ENCODE assay signal across 23 mouse cellular contexts in the genomic region with DNA sequence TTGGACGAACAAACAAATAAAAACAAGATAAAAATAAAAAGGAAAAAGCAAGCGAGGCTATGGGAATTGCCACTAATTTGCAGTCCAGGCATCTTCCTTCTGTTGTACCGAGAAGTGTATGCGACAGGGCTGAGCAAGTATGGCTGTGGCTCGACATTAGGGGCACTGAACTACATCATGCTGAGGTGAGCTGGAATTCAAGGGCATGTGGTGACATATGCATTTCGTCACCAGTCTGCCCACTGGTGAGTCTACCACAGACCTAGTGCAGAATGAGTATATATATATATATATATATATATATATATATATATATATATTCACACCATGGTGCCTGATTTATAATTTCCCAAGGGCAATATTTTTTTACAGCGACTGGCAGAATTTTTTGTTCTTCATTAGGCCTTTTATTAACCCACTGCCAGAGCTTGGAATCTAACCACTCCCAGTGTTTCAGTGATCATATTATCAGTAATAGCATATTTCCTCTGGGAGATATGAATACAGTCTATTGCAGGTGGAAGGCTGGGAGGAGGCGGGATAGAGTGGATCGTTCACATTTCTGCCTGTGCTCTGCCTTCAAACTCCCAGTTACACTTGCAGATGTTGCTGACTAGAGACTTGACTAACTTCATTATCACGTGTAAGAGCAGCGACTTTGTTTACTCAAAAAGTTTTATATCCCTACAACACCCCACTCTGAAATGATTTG.
A peak's percentile ranks its signal among the peaks of the same experiment; 100 is the strongest.
DNase-seq lines count a peak whose midpoint lies in the region; ATAC-seq and TF ChIP-seq lines count a peak whose summit lies in the region.
"Had no signal": no experiment of that assay in that cellular context is flagged by ENCODE, and none has a peak within 500 bp of the region (broad histone marks: within the 10 kb centered on the region; RNA-seq: fewer than 3 reads in every experiment).

No protein-coding gene starts in this region.

- 0 out of 2 replicates have a peak, but pooled peaks cover 9% of the 10 kb centered on the region for H3K9me3 ChIP-seq in hindbrain, embryonic 14.5 days (ENCODE audit: control insufficient read depth, low read length)
- H3K9me3 ChIP-seq in hindbrain, embryonic 13.5 days: no peaks in the 10 kb centered on the region; the same call in 1 of the 2 replicates
- H3K9me3 ChIP-seq in midbrain, postnatal 0 days (ENCODE audit: low read length): no peaks in the 10 kb centered on the region
- no peaks in the 10 kb centered on the region for H3K9me3 ChIP-seq in midbrain, embryonic 13.5 days
- no peaks in the 10 kb centered on the region for H3K9me3 ChIP-seq in neural tube, embryonic 14.5 days (ENCODE audit: control insufficient read depth, low read length)
- H3K9me3 ChIP-seq in neural tube, embryonic 15.5 days (replicated peaks): no peaks in the 10 kb centered on the region
- H3K9me3 ChIP-seq: embryonic facial prominence, embryonic 10.5 days; embryonic facial prominence, embryonic 12.5 days; forebrain, embryonic 13.5 days; forebrain, embryonic 15.5 days had no signal

- ATAC-seq in hindbrain, embryonic 14.5 days (ENCODE audit: low FRiP score): peak; percentile 62; the same call in 1 of the 2 replicates
- ATAC-seq in hindbrain, embryonic 13.5 days (ENCODE audit: low FRiP score): no peak
- no peak for ATAC-seq in midbrain, postnatal 0 days (ENCODE audit: low FRiP score)
- no peak for ATAC-seq in midbrain, embryonic 13.5 days
- ATAC-seq in neural tube, embryonic 14.5 days (ENCODE audit: low read depth): peak; percentile 78
- peak; percentile 79 for ATAC-seq in neural tube, embryonic 15.5 days (ENCODE audit: low FRiP score)
- ATAC-seq: activated CD4-positive, CD25-positive, alpha-beta regulatory T cell, adult 4 months; forebrain, embryonic 13.5 days; forebrain, embryonic 15.5 days; Patski had no signal

- no peak overlapping the region for H3K4me2 ChIP-seq in hindbrain, embryonic 14.5 days (replicated peaks)
- H3K4me2 ChIP-seq in hindbrain, embryonic 13.5 days: no peak overlapping the region
- no peak overlapping the region for H3K4me2 ChIP-seq in midbrain, postnatal 0 days (ENCODE audit: low read depth, low read length, poor library complexity, severe bottlenecking)
- H3K4me2 ChIP-seq in midbrain, embryonic 13.5 days (replicated peaks): no peak overlapping the region
- H3K4me2 ChIP-seq in neural tube, embryonic 14.5 days (ENCODE audit: low read depth, low read length): no peak overlapping the region
- no peak overlapping the region for H3K4me2 ChIP-seq in neural tube, embryonic 15.5 days
- H3K4me2 ChIP-seq: embryonic facial prominence, embryonic 12.5 days; forebrain, embryonic 13.5 days; forebrain, embryonic 15.5 days had no signal

- no peak overlapping the region for H3K4me3 ChIP-seq in hindbrain, embryonic 14.5 days (replicated peaks; ENCODE audit: low read length)
- H3K4me3 ChIP-seq in hindbrain, embryonic 13.5 days: no peak overlapping the region
- no peak overlapping the region for H3K4me3 ChIP-seq in midbrain, postnatal 0 days (ENCODE audit: low read depth, low read length)
- H3K4me3 ChIP-seq in midbrain, embryonic 13.5 days (replicated peaks): no peak overlapping the region
- H3K4me3 ChIP-seq in neural tube, embryonic 14.5 days (ENCODE audit: low read depth, low read length): no peak overlapping the region
- H3K4me3 ChIP-seq in neural tube, embryonic 15.5 days (replicated peaks): no peak overlapping the region
- H3K4me3 ChIP-seq: embryonic facial prominence, embryonic 10.5 days; embryonic facial prominence, embryonic 12.5 days; forebrain, embryonic 13.5 days; forebrain, embryonic 15.5 days had no signal

- no peaks in the 10 kb centered on the region for H3K27me3 ChIP-seq in hindbrain, embryonic 14.5 days (ENCODE audit: control insufficient read depth, insufficient read depth, low read length)
- H3K27me3 ChIP-seq in hindbrain, embryonic 13.5 days: no peaks in the 10 kb centered on the region
- no peaks in the 10 kb centered on the region for H3K27me3 ChIP-seq in midbrain, postnatal 0 days (ENCODE audit: insufficient read depth, low read length)
- no peaks in the 10 kb centered on the region for H3K27me3 ChIP-seq in midbrain, embryonic 13.5 days
- no peaks in the 10 kb centered on the region for H3K27me3 ChIP-seq in neural tube, embryonic 14.5 days (ENCODE audit: control insufficient read depth, insufficient read depth, low read length)
- H3K27me3 ChIP-seq in neural tube, embryonic 15.5 days (replicated peaks): no peaks in the 10 kb centered on the region
- H3K27me3 ChIP-seq: CH12.LX; embryonic facial prominence, embryonic 12.5 days; forebrain, embryonic 13.5 days; forebrain, embryonic 15.5 days; Patski had no signal

- no peaks in the 10 kb centered on the region for H3K36me3 ChIP-seq in hindbrain, embryonic 14.5 days (replicated peaks; ENCODE audit: control insufficient read depth, insufficient read depth)
- no peaks in the 10 kb centered on the region for H3K36me3 ChIP-seq in hindbrain, embryonic 13.5 days
- no peaks in the 10 kb centered on the region for H3K36me3 ChIP-seq in midbrain, postnatal 0 days (ENCODE audit: insufficient read depth, low read length)
- H3K36me3 ChIP-seq in midbrain, embryonic 13.5 days: no peaks in the 10 kb centered on the region
- H3K36me3 ChIP-seq in neural tube, embryonic 14.5 days (ENCODE audit: control insufficient read depth, insufficient read depth, low read length): no peaks in the 10 kb centered on the region
- H3K36me3 ChIP-seq in neural tube, embryonic 15.5 days: no peaks in the 10 kb centered on the region
- H3K36me3 ChIP-seq: embryonic facial prominence, embryonic 10.5 days; embryonic facial prominence, embryonic 12.5 days; forebrain, embryonic 15.5 days; G1E had no signal

- intact Hi-C loops in left cerebral cortex, postnatal 36 days (cut with DNase I): no loop called here

- H3K9ac ChIP-seq in hindbrain, embryonic 14.5 days: no peak overlapping the region
- no peak overlapping the region for H3K9ac ChIP-seq in hindbrain, embryonic 13.5 days
- no peak overlapping the region for H3K9ac ChIP-seq in midbrain, postnatal 0 days (replicated peaks; ENCODE audit: low read length, poor library complexity, severe bottlenecking)
- no peak overlapping the region for H3K9ac ChIP-seq in midbrain, embryonic 13.5 days (replicated peaks)
- no peak overlapping the region for H3K9ac ChIP-seq in neural tube, embryonic 14.5 days (replicated peaks; ENCODE audit: low read depth, low read length)
- H3K9ac ChIP-seq in neural tube, embryonic 15.5 days (replicated peaks): no peak overlapping the region
- H3K9ac ChIP-seq: embryonic facial prominence, embryonic 12.5 days; forebrain, embryonic 13.5 days; forebrain, embryonic 15.5 days had no signal

- no peaks in the 10 kb centered on the region for H3K4me1 ChIP-seq in hindbrain, embryonic 14.5 days (replicated peaks; ENCODE audit: control insufficient read depth, insufficient read depth, low read length)
- H3K4me1 ChIP-seq in hindbrain, embryonic 13.5 days (replicated peaks): no peaks in the 10 kb centered on the region
- no peaks in the 10 kb centered on the region for H3K4me1 ChIP-seq in midbrain, postnatal 0 days (ENCODE audit: insufficient read depth, low read length)
- no peaks in the 10 kb centered on the region for H3K4me1 ChIP-seq in midbrain, embryonic 13.5 days (replicated peaks)
- no peaks in the 10 kb centered on the region for H3K4me1 ChIP-seq in neural tube, embryonic 14.5 days (ENCODE audit: control insufficient read depth, insufficient read depth, low read length)
- no peaks in the 10 kb centered on the region for H3K4me1 ChIP-seq in neural tube, embryonic 15.5 days
- H3K4me1 ChIP-seq: embryonic facial prominence, embryonic 10.5 days; embryonic facial prominence, embryonic 12.5 days; forebrain, embryonic 13.5 days; forebrain, embryonic 15.5 days had no signal

- no peak overlapping the region for H3K27ac ChIP-seq in hindbrain, embryonic 14.5 days
- H3K27ac ChIP-seq in hindbrain, embryonic 13.5 days: no peak overlapping the region
- H3K27ac ChIP-seq in midbrain, postnatal 0 days (ENCODE audit: low read depth, low read length): no peak overlapping the region
- no peak overlapping the region for H3K27ac ChIP-seq in midbrain, embryonic 13.5 days
- H3K27ac ChIP-seq in neural tube, embryonic 14.5 days (ENCODE audit: low read depth, low read length): no peak overlapping the region
- H3K27ac ChIP-seq in neural tube, embryonic 15.5 days (replicated peaks): no peak overlapping the region
- H3K27ac ChIP-seq: embryonic facial prominence, embryonic 10.5 days; embryonic facial prominence, embryonic 12.5 days; forebrain, embryonic 13.5 days; forebrain, embryonic 15.5 days had no signal

- no peak for TF ChIP-seq CTCF in midbrain, postnatal 0 days (IDR thresholded peaks at IDR 0.05)

- WGBS in hindbrain, embryonic 14.5 days: 80% methylated on average over 11 of the region's 11 CpGs
- 91% methylated on average over 11 of the region's 11 CpGs for WGBS in hindbrain, embryonic 13.5 days
- 94% methylated on average over 11 of the region's 11 CpGs for WGBS in midbrain, postnatal 0 days
- WGBS in midbrain, embryonic 13.5 days: 92% methylated on average over 11 of the region's 11 CpGs
- 76% methylated on average over 11 of the region's 11 CpGs for WGBS in neural tube, embryonic 14.5 days
- 62% methylated on average over 11 of the region's 11 CpGs for WGBS in neural tube, embryonic 15.5 days

- no peak for DNase-seq in hindbrain, embryonic 14.5 days (ENCODE audit: low spot score)
- peak; percentile 3 for DNase-seq in midbrain, postnatal 0 days (ENCODE audit: low spot score)
- DNase-seq in left cerebral cortex, postnatal 36 days (ENCODE audit: low spot score in 2 of 2): no peak
- DNase-seq: adrenal gland, adult 8-10 months; adrenal gland, postnatal 14 days; adrenal gland, postnatal 36 days; cerebellum, adult 11-12 months; cerebellum, adult 2 months; cerebellum, adult 9-10 months; cerebellum, postnatal 10 days; cerebellum, postnatal 25 days had no signal

Comparison
In these comparisons a context has a peak if more than half of its experiments do, and no peak if none do; other contexts are left out.
1. ATAC-seq: peak in hindbrain, embryonic 14.5 days (single experiment), neural tube, embryonic 14.5 days (single experiment) and neural tube, embryonic 15.5 days (single experiment); none in hindbrain, embryonic 13.5 days (single experiment), midbrain, postnatal 0 days (single experiment) and midbrain, embryonic 13.5 days (single experiment).